ENCODE assay signal across 8 mouse cellular contexts in the genomic region with DNA sequence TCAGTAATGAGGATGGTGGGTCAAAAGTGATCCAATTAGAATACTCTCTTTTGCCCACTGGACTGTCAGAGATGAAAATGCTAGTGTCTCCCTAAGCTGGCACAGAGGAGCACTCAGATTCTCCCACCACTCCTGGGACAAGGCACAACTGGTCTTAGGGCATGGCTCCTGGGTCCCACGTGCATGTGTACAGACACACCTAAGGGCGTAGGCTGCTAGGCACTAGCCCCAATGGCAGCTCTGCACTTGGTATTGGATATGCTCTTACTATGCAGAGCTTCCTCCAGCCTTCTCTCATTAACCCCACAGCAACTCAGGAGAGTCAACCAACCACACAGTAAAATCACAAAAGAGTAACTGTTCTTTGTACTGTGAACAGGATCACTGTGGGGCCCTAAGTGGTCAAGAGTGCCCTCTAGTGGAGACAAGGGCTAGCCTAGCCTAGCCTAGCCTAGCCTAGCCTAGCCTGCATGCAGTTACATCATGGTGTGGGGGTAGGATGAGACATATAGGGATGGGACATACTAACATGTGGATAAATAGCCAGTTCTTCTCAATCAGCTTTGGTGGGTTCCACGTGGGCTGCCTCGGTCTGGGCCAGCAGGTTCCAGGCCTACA. TPM values are rescaled to one million over a fixed set of nuclear protein-coding genes. Genes with fewer than 3 reads are reported as not detected.
DNase-seq lines count a peak whose midpoint lies in the region; ATAC-seq and TF ChIP-seq lines count a peak whose summit lies in the region.

No protein-coding gene starts in this region.

- 45% methylated on average over 4 of the region's 4 CpGs for WGBS in intestine, postnatal 0 days
- 72% methylated on average over 4 of the region's 4 CpGs for WGBS in limb, embryonic 12.5 days

- peak; percentile 68 for ATAC-seq in intestine, postnatal 0 days
- ATAC-seq in limb, embryonic 12.5 days (ENCODE audit: insufficient number of reproducible peaks, insufficient read depth, low FRiP score, low TSS enrichment, low read depth) = peak; percentile 63; the same call in 1 of the 2 replicates
- ATAC-seq in monocyte, adult 5-6 weeks (replicated peaks; ENCODE audit: insufficient number of reproducible peaks, low FRiP score, low TSS enrichment, poor library complexity, severe bottlenecking) = peak; percentile 82

- no peak overlapping the region for H3K9ac ChIP-seq in intestine, postnatal 0 days (ENCODE audit: low read depth, low read length)
- no peak overlapping the region for H3K9ac ChIP-seq in limb, embryonic 12.5 days (replicated peaks)

- no peak overlapping the region for H3K27ac ChIP-seq in embryonic fibroblast, embryonic 13.5 days (ENCODE audit: insufficient read depth, low read length)
- peak overlapping the region; percentile 46; the same call in 1 of the 2 replicates for H3K27ac ChIP-seq in intestine, postnatal 0 days (ENCODE audit: low read depth, low read length)
- no peak overlapping the region for H3K27ac ChIP-seq in limb, embryonic 12.5 days

- no peak overlapping the region for H3K4me3 ChIP-seq in embryonic fibroblast, embryonic 13.5 days (ENCODE audit: insufficient read depth, low read length)
- H3K4me3 ChIP-seq in intestine, postnatal 0 days (ENCODE audit: low read depth, low read length) = no peak overlapping the region
- no peak overlapping the region for H3K4me3 ChIP-seq in limb, embryonic 12.5 days (replicated peaks)

- peak; percentile 58; the same call in 1 of the 2 replicates for TF ChIP-seq CTCF in embryonic fibroblast, embryonic 13.5 days (IDR thresholded peaks at IDR 0.05; ENCODE audit: borderline replicate concordance, insufficient read depth, low read length)
- TF ChIP-seq CTCF in intestine, postnatal 0 days (IDR thresholded peaks at IDR 0.05; ENCODE audit: low read depth) = peak; percentile 90

- no peaks in the 10 kb centered on the region for H3K9me3 ChIP-seq in intestine, postnatal 0 days (ENCODE audit: control insufficient read depth)
- H3K9me3 ChIP-seq in limb, embryonic 12.5 days = no peaks in the 10 kb centered on the region

- no peaks in the 10 kb centered on the region for H3K4me1 ChIP-seq in embryonic fibroblast, embryonic 13.5 days (ENCODE audit: control insufficient read depth, insufficient read depth, low read length)
- peaks cover 31% of the 10 kb centered on the region for H3K4me1 ChIP-seq in intestine, postnatal 0 days (replicated peaks; ENCODE audit: control insufficient read depth, insufficient read depth, low read length)
- peaks cover 10% of the 10 kb centered on the region for H3K4me1 ChIP-seq in limb, embryonic 12.5 days (replicated peaks)

- no peak overlapping the region for H3K4me2 ChIP-seq in intestine, postnatal 0 days (replicated peaks; ENCODE audit: low read depth)
- H3K4me2 ChIP-seq in limb, embryonic 12.5 days = no peak overlapping the region

- no peak for TF ChIP-seq POLR2A in embryonic fibroblast, embryonic 13.5 days (IDR thresholded peaks at IDR 0.05; ENCODE audit: low read depth, low read length)

- H3K27me3 ChIP-seq in intestine, postnatal 0 days (replicated peaks; ENCODE audit: control insufficient read depth, insufficient read depth, low read length) = no peaks in the 10 kb centered on the region
- no peaks in the 10 kb centered on the region for H3K27me3 ChIP-seq in limb, embryonic 12.5 days

- H3K36me3 ChIP-seq in intestine, postnatal 0 days (ENCODE audit: control insufficient read depth, insufficient read depth) = no peaks in the 10 kb centered on the region
- no peaks in the 10 kb centered on the region for H3K36me3 ChIP-seq in limb, embryonic 12.5 days

- peak; percentile 26 to 35 for DNase-seq in adrenal gland, adult 18-20 months (ENCODE audit: low spot score in 2 of 2)
- no peak for DNase-seq in adrenal gland, adult 8-10 months
- DNase-seq in adrenal gland, postnatal 36 days = peak; percentile 54 to 64
- DNase-seq in thymus, postnatal 10 days (ENCODE audit: low spot score in 2 of 2) = peak; percentile 11 to 62

RNA-seq across cellular contexts. Expression of a gene that starts 23.2 kb away (rescaled TPM):
- total RNA-seq in adrenal gland, adult 18-20 months (2021) = 10 to 100 TPM; 45.2 to 58.8 TPM
- total RNA-seq in adrenal gland, adult 8-10 months (2022) = 10 to 100 TPM; 52.8 to 65.8 (median 57.6) TPM
- total RNA-seq in adrenal gland, postnatal 36 days (2021) = 10 to 100 TPM; 48.1 to 58.4 TPM
- 15.2 and 15.9 TPM in 2 replicates for polyA plus RNA-seq in embryonic fibroblast, embryonic 13.5 days (2011; ENCODE audit: insufficient read length, low read depth, missing spikeins)
- polyA plus RNA-seq in intestine, postnatal 0 days (2015; fragmentation: Nextera tagmentation; extraction: Ambion mirVana) = 49.5 and 54.7 TPM in 2 replicates
- 62.2 and 64.1 TPM in 2 replicates for polyA plus RNA-seq in limb, embryonic 12.5 days (2016; fragmentation: Nextera tagmentation; extraction: Ambion mirVana)
- total RNA-seq in monocyte, adult 5-6 weeks (2017) = 38.5 to 50.0 TPM (median 45.2 TPM) in 3 replicates

RNA-seq across cellular contexts. Expression of a gene that starts 58.0 kb away (rescaled TPM):
- total RNA-seq in adrenal gland, adult 18-20 months (2021) = 10 to 100 TPM in 1 of 2 experiments, 1 to 10 TPM in 1; 8.9 to 23.6 TPM
- total RNA-seq in adrenal gland, adult 8-10 months (2022) = 10 to 100 TPM in 3 of 4 experiments, 1 to 10 TPM in 1; 4.6 to 18.1 (median 14.3) TPM
- total RNA-seq in adrenal gland, postnatal 36 days (2021) = 10 to 100 TPM in 1 of 2 experiments, 1 to 10 TPM in 1; 7.4 to 28.9 TPM
- 5.1 and 5.4 TPM in 2 replicates for polyA plus RNA-seq in embryonic fibroblast, embryonic 13.5 days (2011; ENCODE audit: insufficient read length, low read depth, missing spikeins)
- polyA plus RNA-seq in intestine, postnatal 0 days (2015; fragmentation: Nextera tagmentation; extraction: Ambion mirVana) = 5.8 and 6.4 TPM in 2 replicates
- polyA plus RNA-seq in limb, embryonic 12.5 days (2016; fragmentation: Nextera tagmentation; extraction: Ambion mirVana) = 0.88 and 1.0 TPM in 2 replicates
- 0.29 to 1.4 TPM in 2 of 3 replicates, not detected in the other for total RNA-seq in monocyte, adult 5-6 weeks (2017)
